Mouse (Mus musculus): Measurements from ENCODE around the gene Pold1. TPM values are rescaled to one million over a fixed set of nuclear protein-coding genes. Genes with fewer than 3 reads are reported as not detected.

Gene Pold1
- polyA plus RNA-seq, 1 experiment from 2014 or later = 66.4 TPM

DNA sequence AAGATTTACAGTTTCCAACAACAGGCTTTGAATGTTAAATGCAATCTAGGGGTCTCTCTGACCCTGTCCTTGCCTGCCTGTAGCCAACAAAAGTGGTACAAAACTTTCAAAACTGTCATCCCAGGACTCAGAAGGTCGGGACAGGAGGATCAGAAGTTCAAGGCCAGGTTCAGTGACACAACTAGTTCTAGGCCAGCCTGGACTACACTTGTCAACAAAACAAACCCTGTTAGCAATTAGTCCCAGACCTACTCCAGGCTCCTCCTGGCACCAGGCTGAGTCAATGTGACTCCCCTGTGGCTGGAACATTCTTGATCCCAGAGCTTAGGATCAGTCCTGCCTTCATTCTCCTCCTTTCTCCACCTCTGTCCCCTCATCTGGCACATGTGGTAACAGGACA is 49.7 kb downstream of the Pold1 start:
- Histone ChIP-seq H3K9ac (no peak overlapping the region), H3K4me2 (replicated peaks) (no peak overlapping the region), H3K4me1 (peaks cover 18% of the 10 kb centered on the region), H3K4me3 (no peak overlapping the region), H3K36me3 (no peaks in the 10 kb centered on the region), H3K27me3 (replicated peaks) (0 out of 2 replicates have a peak, but pooled peaks cover 5% of the 10 kb centered on the region), H3K27ac (no peak overlapping the region), H3K9me3 (no peaks in the 10 kb centered on the region)
- ATAC-seq (ENCODE audit: low FRiP score, low read depth) = no peak
- WGBS = 81% methylated on average over 1 of the region's 1 CpGs

DNA sequence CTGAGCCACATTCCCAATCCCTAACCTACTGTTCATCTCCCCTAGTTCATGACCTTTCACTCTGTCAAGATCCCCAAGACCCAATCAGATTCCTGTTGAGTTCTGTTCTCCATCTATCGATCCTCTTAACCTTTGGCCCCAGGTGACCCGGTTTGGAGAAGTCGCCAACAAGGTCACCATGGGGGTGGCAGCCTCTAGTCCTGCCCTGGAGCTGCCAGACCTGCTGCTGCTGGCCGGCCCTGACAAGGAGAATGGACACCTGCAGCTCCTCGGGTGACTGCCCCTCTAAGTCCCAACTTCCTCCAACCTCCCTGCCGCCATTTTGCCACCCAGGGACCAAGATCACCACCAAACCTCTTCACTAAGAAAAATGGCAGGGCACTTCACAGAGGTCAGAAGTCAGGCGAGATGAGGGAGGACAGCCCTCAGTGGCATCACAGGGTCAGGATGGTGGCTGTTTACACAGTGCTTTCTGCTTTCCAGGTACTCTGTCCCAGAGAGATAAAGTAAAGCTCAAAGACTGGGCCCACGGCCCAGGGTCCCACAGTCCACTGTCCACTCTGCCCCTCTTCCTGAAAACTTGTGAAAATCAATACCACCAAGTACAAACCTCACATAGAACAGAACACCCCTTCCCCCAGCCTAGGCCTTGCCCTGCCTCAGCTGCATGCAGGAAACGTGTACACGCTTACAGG is 51.1 kb downstream of the Pold1 start:
- peaks cover 18% of the 10 kb centered on the region for H3K4me1 ChIP-seq
- 0 out of 2 replicates have a peak, but pooled peaks cover 5% of the 10 kb centered on the region for H3K27me3 ChIP-seq (replicated peaks)
- H3K9ac ChIP-seq = 0 out of 2 replicates have a peak overlapping the region, but pooled peaks have one; percentile 83
- H3K9me3 ChIP-seq = no peaks in the 10 kb centered on the region
- ATAC-seq (ENCODE audit: low FRiP score, low read depth) = no peak
- no peak overlapping the region for H3K27ac ChIP-seq
- H3K4me3 ChIP-seq = peak overlapping the region; percentile 76
- WGBS = 89% methylated on average over 10 of the region's 10 CpGs
- peak overlapping the region; percentile 85 for H3K4me2 ChIP-seq (replicated peaks)
- H3K36me3 ChIP-seq = peaks cover 10% of the 10 kb centered on the region

DNA sequence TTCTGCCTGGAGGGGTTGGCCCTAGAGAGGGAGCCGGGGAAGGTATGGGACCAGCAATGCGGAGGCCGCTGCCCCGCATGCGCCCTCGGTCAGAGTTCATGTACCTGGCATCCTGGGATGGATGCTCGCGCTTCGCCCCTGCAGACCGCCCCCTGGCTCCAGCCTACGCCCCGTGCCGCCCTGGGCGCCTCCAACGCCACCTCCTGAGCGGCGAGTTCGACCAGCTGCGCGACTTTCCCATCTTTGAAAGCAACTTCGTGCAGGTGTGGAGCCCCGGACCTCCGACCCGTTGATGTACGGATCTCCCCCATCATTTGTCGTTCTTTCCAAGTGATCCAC is 51.9 kb downstream of the Pold1 start:
- under 1% methylated on average over 26 of the region's 26 CpGs for WGBS
- Histone ChIP-seq H3K9ac (peak overlapping the region; percentile 83), H3K9me3 (no peaks in the 10 kb centered on the region), H3K36me3 (peaks cover 17% of the 10 kb centered on the region), H3K4me1 (peaks cover 18% of the 10 kb centered on the region), H3K27me3 (replicated peaks) (0 out of 2 replicates have a peak, but pooled peaks cover 5% of the 10 kb centered on the region), H3K4me2 (replicated peaks) (peak overlapping the region; percentile 85), H3K27ac (peak overlapping the region; percentile 74), H3K4me3 (peak overlapping the region; percentile 76)
- no peak for ATAC-seq (ENCODE audit: low FRiP score, low read depth)

DNA sequence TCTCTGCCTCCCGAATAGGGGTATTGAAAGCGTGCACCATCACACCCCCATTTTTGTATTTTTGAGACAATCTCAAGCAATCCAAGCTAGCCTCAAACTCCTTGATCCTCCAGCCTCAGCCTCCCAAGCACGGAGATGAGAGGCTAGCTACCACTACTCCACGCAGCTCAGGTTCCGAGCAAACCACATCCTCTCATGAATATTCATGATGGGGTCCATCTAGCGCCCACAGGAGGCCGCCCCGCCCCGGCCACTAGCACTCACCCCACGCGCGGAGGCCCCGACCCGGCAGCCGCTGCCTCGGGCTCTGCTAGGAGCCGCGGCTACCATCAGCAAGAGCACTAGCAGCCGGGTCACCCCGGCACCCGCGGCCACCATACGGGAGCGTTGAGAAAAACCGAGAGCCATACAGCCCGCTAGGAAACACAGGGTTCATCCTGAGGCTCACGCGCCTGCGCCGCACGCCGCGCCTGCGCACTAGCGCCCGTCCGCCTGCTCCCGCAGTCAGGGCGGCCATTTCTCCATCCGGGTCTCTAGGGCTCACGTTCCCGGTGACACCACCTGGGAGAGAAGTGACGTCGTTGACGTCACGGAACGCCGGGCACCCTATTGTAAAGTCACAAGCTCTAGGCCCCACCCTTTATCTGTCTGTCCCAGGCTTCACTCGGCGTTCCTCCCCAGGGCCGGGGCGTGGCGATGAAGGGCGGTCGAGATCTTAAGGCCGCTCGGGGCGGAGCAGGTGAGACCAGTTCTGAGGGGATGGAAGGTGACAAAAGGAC is 52.5 kb downstream of the Pold1 start, which contains the start of the genes Emc10 and Fam71e1:
Emc10 (minus strand) TSS at position 538 of the 779 bp plus-strand sequence.
Fam71e1 (plus strand) TSS at position 590 of the 779 bp plus-strand sequence.
- H3K4me2 ChIP-seq (replicated peaks) = peak within 1 kb of the TSS; percentile 85
- peak within 1 kb of the TSS; percentile 84 for H3K9ac ChIP-seq
- H3K9me3 ChIP-seq = no peaks in the 10 kb centered on the region
- H3K27ac ChIP-seq = peak within 1 kb of the TSS; percentile 93
- ATAC-seq (ENCODE audit: low FRiP score, low read depth) = peak; percentile 97
- 0 out of 2 replicates have a peak, but pooled peaks cover 5% of the 10 kb centered on the region for H3K27me3 ChIP-seq (replicated peaks)
- H3K36me3 ChIP-seq = peaks cover 23% of the 10 kb centered on the region
- H3K4me1 ChIP-seq = peaks cover 18% of the 10 kb centered on the region
- WGBS = 1% methylated on average over 58 of the region's 58 CpGs
- peak within 1 kb of the TSS; percentile 76 for H3K4me3 ChIP-seq

DNA sequence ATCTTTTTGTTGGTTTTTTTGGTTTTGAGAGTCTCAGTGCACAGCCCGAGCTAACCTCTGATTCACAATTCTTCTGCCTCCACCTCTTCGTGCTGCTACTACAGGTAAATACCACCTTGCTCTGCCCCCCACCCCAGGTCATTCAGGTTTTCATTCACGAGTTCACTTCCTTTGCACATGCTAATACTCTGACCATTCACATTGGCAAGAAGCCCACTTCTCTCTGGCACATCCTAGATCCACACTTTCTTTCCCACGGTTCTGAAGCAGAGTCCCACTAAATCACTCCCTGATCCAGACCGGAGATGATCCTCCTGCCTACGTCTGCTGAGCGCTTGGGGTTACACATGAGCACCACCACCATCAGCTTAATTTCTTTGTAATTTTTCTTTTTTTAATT is 53.6 kb downstream of the Pold1 start:
- Histone ChIP-seq H3K27me3 (replicated peaks) (0 out of 2 replicates have a peak, but pooled peaks cover 2% of the 10 kb centered on the region), H3K9me3 (no peaks in the 10 kb centered on the region), H3K36me3 (peaks cover 34% of the 10 kb centered on the region), H3K4me1 (peaks cover 18% of the 10 kb centered on the region), H3K4me2 (replicated peaks) (peak overlapping the region; percentile 85), H3K9ac (peak overlapping the region; percentile 84), H3K4me3 (no peak overlapping the region), H3K27ac (no peak overlapping the region)
- no peak for ATAC-seq (ENCODE audit: low FRiP score, low read depth)
- WGBS = 87% methylated on average over 7 of the region's 7 CpGs

DNA sequence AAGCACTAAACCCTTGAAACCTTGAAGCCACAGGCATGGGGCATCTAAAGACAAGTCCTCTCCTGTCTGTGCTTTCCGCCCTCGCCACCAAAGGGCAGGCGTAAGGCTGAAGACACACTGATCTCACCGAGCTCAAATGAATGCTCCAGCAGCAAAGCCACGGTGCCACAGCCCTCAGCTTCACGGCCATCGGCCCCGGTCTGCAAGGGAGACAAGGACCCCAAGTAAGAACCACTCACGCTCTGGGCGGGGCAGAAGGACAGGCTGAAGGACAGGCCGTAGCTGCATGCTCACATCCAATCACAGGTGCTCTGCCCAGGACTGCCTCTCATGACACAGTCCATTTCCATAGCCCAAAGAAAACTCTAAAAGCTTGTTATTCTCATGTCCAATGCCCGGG is 54.0 kb downstream of the Pold1 start:
- Histone ChIP-seq H3K9ac (no peak overlapping the region), H3K36me3 (peaks cover 38% of the 10 kb centered on the region), H3K4me3 (no peak overlapping the region), H3K4me1 (peaks cover 18% of the 10 kb centered on the region), H3K27ac (no peak overlapping the region), H3K4me2 (replicated peaks) (peak overlapping the region; percentile 85), H3K9me3 (no peaks in the 10 kb centered on the region), H3K27me3 (replicated peaks) (no peaks in the 10 kb centered on the region)
- ATAC-seq (ENCODE audit: low FRiP score, low read depth) = no peak
- 90% methylated on average over 12 of the region's 12 CpGs for WGBS

DNA sequence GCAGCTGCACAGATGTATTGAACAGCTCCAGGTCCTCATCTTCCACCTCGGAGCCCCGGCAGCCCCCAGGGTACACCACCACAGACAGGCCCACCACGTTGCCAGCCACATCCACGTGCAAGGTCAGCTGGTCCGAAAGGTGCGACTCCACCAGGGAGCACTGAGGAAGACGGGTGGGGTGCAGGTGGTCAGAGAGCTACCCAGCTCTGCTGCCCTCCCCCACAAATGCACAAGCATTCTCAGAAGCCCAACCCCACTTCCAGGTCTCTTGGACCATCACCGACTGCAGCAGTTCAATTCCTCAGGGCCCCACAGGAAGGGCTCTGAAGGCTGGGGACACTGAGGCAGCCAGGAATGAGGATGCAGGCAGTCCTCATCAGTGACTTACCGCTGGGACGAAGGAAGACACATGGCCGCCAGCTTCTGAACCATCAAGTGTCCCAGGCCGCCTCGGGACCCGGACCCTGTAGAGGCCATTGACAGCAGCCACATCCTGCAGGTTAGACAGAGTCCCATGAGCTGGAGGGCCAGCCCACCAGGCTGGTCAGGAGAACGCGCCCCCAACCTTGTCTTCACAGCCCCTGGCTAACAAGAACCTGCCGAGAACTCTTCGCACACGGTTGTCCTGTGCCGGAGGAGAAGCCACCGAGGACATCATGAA is 56.4 kb downstream of the Pold1 start:
- no peaks in the 10 kb centered on the region for H3K9me3 ChIP-seq
- ATAC-seq (ENCODE audit: low FRiP score, low read depth) = no peak
- no peak overlapping the region for H3K27ac ChIP-seq
- peaks cover 16% of the 10 kb centered on the region for H3K4me1 ChIP-seq
- WGBS = 95% methylated on average over 21 of the region's 21 CpGs
- H3K36me3 ChIP-seq = peaks cover 46% of the 10 kb centered on the region
- H3K4me2 ChIP-seq (replicated peaks) = no peak overlapping the region
- no peak overlapping the region for H3K4me3 ChIP-seq
- H3K27me3 ChIP-seq (replicated peaks) = no peaks in the 10 kb centered on the region
- H3K9ac ChIP-seq = no peak overlapping the region

DNA sequence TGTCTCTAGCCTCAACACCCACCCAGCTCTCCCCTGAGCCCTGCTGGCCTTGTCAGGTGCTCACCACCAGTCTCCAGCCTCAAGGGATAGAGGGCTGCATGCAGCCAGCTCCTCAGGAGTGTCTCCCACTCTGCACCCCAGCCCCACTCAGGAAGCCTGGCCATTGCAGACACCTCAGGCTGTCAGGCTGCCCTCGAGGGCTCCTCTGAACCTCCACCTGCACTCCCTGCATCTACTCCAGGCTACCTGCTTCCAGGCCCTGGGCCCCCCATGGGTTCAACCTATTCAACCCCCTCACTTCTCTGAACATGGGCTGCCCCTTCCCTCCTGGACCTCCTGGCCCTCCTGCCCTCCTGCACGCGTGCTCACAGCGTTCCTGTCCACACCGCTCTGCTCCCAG is 57.3 kb downstream of the Pold1 start:
- no peak for ATAC-seq (ENCODE audit: low FRiP score, low read depth)
- Histone ChIP-seq H3K4me1 (peaks cover 17% of the 10 kb centered on the region), H3K27me3 (replicated peaks) (no peaks in the 10 kb centered on the region), H3K9ac (0 out of 2 replicates have a peak overlapping the region, but pooled peaks have one; percentile 10), H3K36me3 (peaks cover 46% of the 10 kb centered on the region), H3K4me3 (no peak overlapping the region), H3K4me2 (replicated peaks) (no peak overlapping the region), H3K27ac (no peak overlapping the region), H3K9me3 (no peaks in the 10 kb centered on the region)
- 94% methylated on average over 5 of the region's 5 CpGs for WGBS

DNA sequence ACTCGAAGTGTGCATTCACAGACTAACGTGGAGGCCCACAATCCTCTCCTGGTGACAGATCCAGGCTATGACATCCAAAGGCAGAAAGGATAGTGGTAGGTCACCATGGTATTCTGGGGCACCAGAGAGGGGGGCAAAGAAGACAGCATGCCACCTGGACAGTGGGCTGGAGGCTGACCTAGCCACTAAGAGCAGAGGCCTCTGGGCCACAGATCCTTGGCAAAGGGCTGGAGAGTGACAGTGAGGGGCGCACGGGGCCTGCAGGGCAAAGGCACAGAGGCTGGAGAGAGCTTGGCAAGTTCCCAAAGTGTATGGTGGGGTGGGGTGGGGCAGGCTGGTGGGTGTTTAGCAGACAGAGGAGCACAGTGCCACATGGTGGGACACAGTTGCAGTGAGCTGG is 58.4 kb downstream of the Pold1 start:
- peaks cover 11% of the 10 kb centered on the region for H3K4me1 ChIP-seq
- ATAC-seq (ENCODE audit: low FRiP score, low read depth) = no peak
- H3K36me3 ChIP-seq = peaks cover 46% of the 10 kb centered on the region
- H3K4me3 ChIP-seq = no peak overlapping the region
- no peaks in the 10 kb centered on the region for H3K27me3 ChIP-seq (replicated peaks)
- no peak overlapping the region for H3K4me2 ChIP-seq (replicated peaks)
- no peaks in the 10 kb centered on the region for H3K9me3 ChIP-seq
- 92% methylated on average over 4 of the region's 4 CpGs for WGBS
- H3K9ac ChIP-seq = 0 out of 2 replicates have a peak overlapping the region, but pooled peaks have one; percentile 5
- no peak overlapping the region for H3K27ac ChIP-seq

DNA sequence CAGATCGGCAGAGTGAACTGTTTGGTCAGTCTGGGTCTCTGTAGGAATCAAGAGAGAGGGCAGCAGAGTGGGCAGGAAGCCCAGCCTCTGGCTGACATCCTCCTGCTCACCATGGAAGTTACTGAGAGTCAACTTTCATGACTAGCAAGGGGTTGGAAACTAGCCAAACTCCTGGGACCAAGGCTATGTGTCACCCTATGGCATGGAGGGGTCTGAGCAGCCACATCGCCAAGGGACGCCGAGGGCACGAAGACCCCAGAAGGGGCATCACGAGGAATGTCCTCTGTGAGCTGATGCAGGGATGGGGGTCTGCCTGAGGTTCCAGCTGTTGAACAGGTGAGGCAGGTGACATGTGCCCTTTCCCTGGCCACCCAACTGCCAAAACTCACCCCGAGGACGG is 60.1 kb downstream of the Pold1 start:
- no peak for ATAC-seq (ENCODE audit: low FRiP score, low read depth)
- Histone ChIP-seq H3K4me1 (peaks cover 3% of the 10 kb centered on the region; the same call in 1 of the 2 replicates), H3K9me3 (no peaks in the 10 kb centered on the region), H3K4me3 (no peak overlapping the region), H3K9ac (no peak overlapping the region), H3K4me2 (replicated peaks) (no peak overlapping the region), H3K36me3 (peaks cover 46% of the 10 kb centered on the region), H3K27ac (no peak overlapping the region), H3K27me3 (replicated peaks) (no peaks in the 10 kb centered on the region)
- WGBS = 93% methylated on average over 8 of the region's 8 CpGs

DNA sequence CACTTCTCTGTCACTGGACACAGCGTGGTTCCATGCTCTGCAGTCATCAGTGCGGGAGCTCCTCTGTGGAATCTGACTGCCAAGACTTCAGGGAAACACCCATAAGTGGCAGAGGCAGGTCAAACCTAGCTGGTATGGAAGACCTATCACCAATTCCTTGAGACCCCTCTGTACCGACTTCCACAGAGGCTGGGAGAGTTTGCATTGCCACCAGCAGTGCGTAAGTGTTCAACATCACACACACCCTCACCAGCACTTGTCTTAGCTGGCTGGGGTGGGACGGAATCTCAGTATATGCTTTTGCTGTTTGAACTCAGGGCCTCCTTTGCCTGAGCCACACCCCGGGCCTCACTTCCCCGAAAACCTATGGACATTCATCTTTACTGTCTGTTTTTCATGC is 60.7 kb downstream of the Pold1 start:
- Histone ChIP-seq H3K4me3 (no peak overlapping the region), H3K36me3 (peaks cover 40% of the 10 kb centered on the region), H3K27ac (no peak overlapping the region), H3K9me3 (no peaks in the 10 kb centered on the region), H3K4me2 (replicated peaks) (no peak overlapping the region), H3K27me3 (replicated peaks) (no peaks in the 10 kb centered on the region), H3K4me1 (peaks cover 3% of the 10 kb centered on the region; the same call in 1 of the 2 replicates), H3K9ac (no peak overlapping the region)
- 91% methylated on average over 7 of the region's 7 CpGs for WGBS
- ATAC-seq (ENCODE audit: low FRiP score, low read depth) = no peak
